Mouse (Mus musculus) heart, postnatal 0 days (tissue): Measurements from ENCODE around the gene Agpat2. TPM values are rescaled to one million over a fixed set of nuclear protein-coding genes. Genes with fewer than 3 reads are reported as not detected.

Experiments used
- ATAC-seq: fragments of 200-750 bp; cut with Nextera tagmentation; 2 replicates; pipeline ENCODE4 v1.8.0; 2017; ENCODE audit warnings: low read depth, moderate number of reproducible peaks, moderate library complexity; ENCODE audit not compliant: insufficient read depth
- DNase-seq: peaks from one replicate; pipeline ENCODE4 v3.0.0-alpha.2; 2016; ENCODE audit warnings: low spot score
- H3K27ac ChIP-seq: fragments of 300-500 bp; sonication (generic); 2 replicates; pipeline ENCODE4 v1.5.1; 2014; ENCODE audit warnings: low read depth, mild to moderate bottlenecking
- H3K27me3 ChIP-seq: fragments of 300-500 bp; sonication (generic); 2 replicates; pipeline ENCODE4 v1.6.1; 2014; ENCODE audit warnings: low read length, mixed read lengths; ENCODE audit not compliant: control insufficient read depth, insufficient read depth
- H3K36me3 ChIP-seq: fragments of 300-500 bp; sonication (generic); replicated peaks from 2 replicates; pipeline ENCODE4 v1.6.1; 2014; ENCODE audit warnings: low read length, mixed read lengths; ENCODE audit not compliant: control insufficient read depth, insufficient read depth
- H3K4me1 ChIP-seq: fragments of 300-500 bp; sonication (generic); 2 replicates; pipeline ENCODE4 v1.6.1; 2014; ENCODE audit warnings: antibody characterized with exemption; ENCODE audit not compliant: control insufficient read depth, insufficient read depth
- H3K4me2 ChIP-seq: fragments of 300-500 bp; sonication (generic); 2 replicates; pipeline ENCODE4 v1.6.1; 2014; ENCODE audit warnings: low read depth, mild to moderate bottlenecking, low read length, moderate library complexity
- H3K4me3 ChIP-seq: fragments of 300-500 bp; sonication (generic); 2 replicates; pipeline ENCODE4 v1.5.1; 2014; ENCODE audit warnings: low read depth, low read length
- H3K9ac ChIP-seq: fragments of 300-500 bp; sonication (generic); replicated peaks from 2 replicates; pipeline ENCODE4 v1.6.1; 2014; ENCODE audit warnings: low read depth, low read length, mixed read lengths
- H3K9me3 ChIP-seq: fragments of 300-500 bp; sonication (generic); replicated peaks from 2 replicates; pipeline ENCODE4 v1.6.1; 2016; ENCODE audit warnings: low read length; ENCODE audit not compliant: control insufficient read depth
- CTCF ChIP-seq: IDR thresholded peaks from 2 replicates; pipeline ENCODE4 v1.5.1; 2016; ENCODE audit warnings: antibody characterized with exemption, control low read depth, low read depth
- EP300 ChIP-seq: IDR thresholded peaks from 2 replicates; pipeline ENCODE4 v1.6.1; 2016; ENCODE audit warnings: antibody characterized with exemption, low read depth
- WGBS: fragments of 180-500 bp; shearing (Covaris S2); extraction: QIAGEN DNeasy Blood & Tissue Kit; methylation state at CpG from one replicate; pipeline ENCODE4 v1.1.7; 2014; 5-methylcytosine and 5-hydroxymethylcytosine counted together
- polyA plus RNA-seq: library from polyadenylated mRNA; unstranded; fragments of >200 nt; fragmentation: Nextera tagmentation; extraction: Ambion mirVana; gene quantifications from 2 replicates; pipeline ENCODE4 v1.2.1, GENCODE M21; 2015
- total RNA-seq: library from RNA; depleted of rRNA; stranded (reverse); fragments of >200 nt; gene quantifications from 2 replicates; pipeline ENCODE4 v1.2.3, GENCODE M21; 2014; ENCODE audit warnings: low replicate concordance

Gene Agpat2
- total and polyA plus RNA-seq, 2 experiments from 2014 or later, result 24.1 to 41.0 TPM

GRCm38 (mm10) chr2:26598462-26598861 lies 5.8 kb downstream of the Agpat2 start:
- Histone ChIP-seq H3K27ac (no peak overlapping the region), H3K9me3 (no peaks in the 10 kb centered on the region), H3K36me3 (peaks cover 11% of the 10 kb centered on the region), H3K4me2 (no peak overlapping the region), H3K27me3 (no peaks in the 10 kb centered on the region), H3K4me1 (no peaks in the 10 kb centered on the region), H3K4me3 (no peak overlapping the region), H3K9ac (no peak overlapping the region)
- WGBS, result 60% methylated on average over 3 of the region's 3 CpGs
- TF ChIP-seq CTCF (no peak), EP300 (no peak)
- no peak for DNase-seq
- ATAC-seq, result no peak

DNA sequence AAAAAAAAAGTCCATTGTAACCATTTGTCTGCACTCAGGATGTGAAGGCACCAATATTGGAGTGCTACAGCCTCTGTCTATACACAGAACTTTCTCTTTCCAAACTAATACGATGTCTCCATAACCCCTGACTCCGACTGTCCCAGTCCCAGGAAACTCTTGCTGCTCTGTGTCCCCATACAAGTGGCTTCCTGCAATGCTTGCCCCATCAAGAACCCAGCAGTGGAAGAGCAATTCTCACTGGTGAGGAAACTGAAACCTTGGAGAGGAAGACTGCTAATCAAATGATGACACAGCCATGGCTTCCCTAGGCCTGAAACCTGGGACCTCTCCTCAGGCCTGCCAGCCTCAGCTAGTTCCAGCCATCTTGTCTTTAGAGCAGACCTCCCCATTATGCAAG lies 6.4 kb downstream of the Agpat2 start:
- peaks cover 18% of the 10 kb centered on the region for H3K36me3 ChIP-seq
- H3K27me3 ChIP-seq, result no peaks in the 10 kb centered on the region
- DNase-seq, result no peak
- 88% methylated on average over 2 of the region's 2 CpGs for WGBS
- no peak overlapping the region for H3K9ac ChIP-seq
- no peak for ATAC-seq
- H3K4me1 ChIP-seq, result no peaks in the 10 kb centered on the region
- no peaks in the 10 kb centered on the region for H3K9me3 ChIP-seq
- no peak overlapping the region for H3K27ac ChIP-seq
- H3K4me3 ChIP-seq, result no peak overlapping the region
- no peak overlapping the region for H3K4me2 ChIP-seq
- no peak for TF ChIP-seq CTCF
- TF ChIP-seq EP300, result no peak

- Histone ChIP-seq H3K36me3 (peaks cover 26% of the 10 kb centered on the region), H3K27me3 (no peaks in the 10 kb centered on the region), H3K27ac (no peak overlapping the region), H3K9me3 (no peaks in the 10 kb centered on the region), H3K4me3 (no peak overlapping the region), H3K9ac (no peak overlapping the region), H3K4me2 (no peak overlapping the region), H3K4me1 (no peaks in the 10 kb centered on the region)
- ATAC-seq (no peak), DNase-seq (no peak)
- 86% methylated on average over 3 of the region's 3 CpGs for WGBS
- TF ChIP-seq EP300, result no peak
- no peak for TF ChIP-seq CTCF
Observed at GRCm38 (mm10) chr2:26596898-26597297, 7.3 kb downstream of the Agpat2 start.

DNA sequence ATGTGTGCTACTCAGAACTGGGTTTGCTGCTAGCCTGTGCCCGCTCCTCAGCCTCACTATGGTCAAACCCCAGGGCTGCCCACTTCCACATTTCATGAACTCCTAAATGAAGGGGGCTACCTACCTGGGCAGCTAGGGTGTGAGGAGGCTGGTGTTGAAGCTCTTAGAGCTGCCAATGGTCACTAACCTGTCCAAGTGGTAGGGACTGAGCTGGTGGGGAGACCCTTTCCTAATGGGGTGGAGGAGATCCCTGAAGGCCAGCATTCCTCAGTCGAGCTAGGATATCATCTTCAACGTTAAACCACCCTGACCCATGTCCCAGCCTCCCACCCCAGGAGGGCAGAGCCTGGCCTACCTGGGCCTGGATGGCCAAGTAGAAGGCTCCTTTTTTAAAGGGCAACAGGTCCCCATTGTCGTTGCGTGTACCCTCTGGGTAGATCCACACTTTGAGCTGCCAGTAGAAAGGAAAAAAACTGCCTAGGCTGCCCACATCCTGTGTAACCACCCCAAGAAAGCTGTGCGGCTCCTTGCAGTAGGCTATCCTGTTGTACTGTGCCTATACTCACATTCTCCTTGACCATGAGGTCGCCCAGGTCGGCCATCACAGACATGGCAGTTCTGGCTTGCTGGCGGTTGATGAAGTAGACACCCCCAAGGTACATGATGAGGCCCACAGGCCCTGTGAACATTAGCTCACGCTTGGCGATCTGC lies 8.3 kb downstream of the Agpat2 start:
- H3K4me1 ChIP-seq, result 0 out of 2 replicates have a peak, but pooled peaks cover 3% of the 10 kb centered on the region
- no peaks in the 10 kb centered on the region for H3K9me3 ChIP-seq
- no peak overlapping the region for H3K4me2 ChIP-seq
- WGBS, result 65% methylated on average over 11 of the region's 11 CpGs
- no peak for DNase-seq
- H3K36me3 ChIP-seq, result peaks cover 32% of the 10 kb centered on the region
- no peak overlapping the region for H3K9ac ChIP-seq
- ATAC-seq, result peak; percentile 9
- H3K27ac ChIP-seq, result no peak overlapping the region
- no peaks in the 10 kb centered on the region for H3K27me3 ChIP-seq
- TF ChIP-seq EP300 (no peak; the same call in 1 of the 2 replicates), CTCF (no peak)
- H3K4me3 ChIP-seq, result no peak overlapping the region

DNA sequence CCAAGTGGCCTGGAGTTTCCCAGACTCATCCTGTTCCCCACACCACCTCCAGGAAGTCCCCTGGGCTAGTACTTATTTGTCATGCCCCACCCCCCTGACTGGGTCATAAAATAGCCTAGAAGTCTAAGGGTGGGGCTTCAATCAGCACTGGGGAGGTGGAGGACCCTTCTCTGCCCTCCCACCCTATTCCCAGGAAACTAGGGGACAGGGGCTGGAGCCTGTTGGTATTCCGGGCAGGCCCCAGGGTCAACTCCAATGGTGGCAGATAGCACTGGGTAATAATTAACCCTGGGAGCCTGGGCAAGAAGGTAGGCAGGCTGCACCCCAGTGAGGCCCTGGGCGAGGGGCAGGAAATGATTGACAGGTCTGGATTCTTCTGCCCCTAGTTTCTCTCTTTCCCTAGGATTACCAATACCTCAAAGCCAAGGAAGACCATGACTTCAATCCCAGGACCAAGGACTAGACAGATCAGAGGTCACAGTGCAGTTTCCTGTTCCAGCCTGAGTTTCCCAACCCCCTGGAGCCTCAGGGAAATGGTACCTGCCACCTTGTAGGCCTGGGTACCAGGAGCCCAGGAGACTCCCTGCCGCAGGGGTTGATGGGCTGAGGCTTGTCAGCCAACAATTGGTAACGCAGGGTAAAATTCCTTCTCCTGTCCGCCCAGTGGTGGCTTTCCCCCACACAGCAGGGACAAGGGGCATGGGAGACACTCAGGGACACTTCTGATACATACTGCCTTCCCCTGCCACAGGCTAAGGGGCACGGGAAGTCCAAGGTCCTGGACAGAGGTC lies 9.1 kb downstream of the Agpat2 start:
- peaks cover 32% of the 10 kb centered on the region for H3K36me3 ChIP-seq
- no peaks in the 10 kb centered on the region for H3K27me3 ChIP-seq
- H3K27ac ChIP-seq, result no peak overlapping the region
- H3K4me1 ChIP-seq, result 0 out of 2 replicates have a peak, but pooled peaks cover 4% of the 10 kb centered on the region
- DNase-seq, result no peak
- WGBS, result 74% methylated on average over 6 of the region's 6 CpGs
- no peak overlapping the region for H3K4me2 ChIP-seq
- TF ChIP-seq EP300, result peak; percentile 67
- TF ChIP-seq CTCF, result no peak
- no peak overlapping the region for H3K9ac ChIP-seq
- H3K9me3 ChIP-seq, result no peaks in the 10 kb centered on the region
- no peak overlapping the region for H3K4me3 ChIP-seq
- ATAC-seq, result peak; percentile 28
